Mouse (Mus musculus) liver, adult 2 months (tissue): ENCODE results near the gene Tvp23b. TPM values are rescaled to one million over a fixed set of nuclear protein-coding genes. Genes with fewer than 3 reads are reported as not detected.

Experiments
- DNase-seq: peaks from one replicate; pipeline ENCODE4 v3.0.0-alpha.2; 2011; ENCODE audit warnings: low read depth, low spot score; ENCODE audit errors: extremely low read depth
- H3K27ac ChIP-seq: fragments of 200-500 bp; replicated peaks from 2 replicates; pipeline ENCODE4 v1.5.1; 2012; ENCODE audit warnings: low read depth, mild to moderate bottlenecking, control low read depth, inconsistent platforms, low read length; ENCODE audit not compliant: insufficient read depth
- H3K27me3 ChIP-seq: fragments of 200-500 bp; 2 replicates; pipeline ENCODE4 v1.6.1; 2012; ENCODE audit warnings: mild to moderate bottlenecking, moderate library complexity, low read length, inconsistent platforms; ENCODE audit not compliant: control insufficient read depth, insufficient read depth
- H3K36me3 ChIP-seq: fragments of 200-500 bp; 2 replicates; pipeline ENCODE4 v1.6.1; 2012; ENCODE audit warnings: low read length, inconsistent platforms; ENCODE audit not compliant: control insufficient read depth, insufficient read depth
- H3K4me1 ChIP-seq: fragments of 200-500 bp; 2 replicates; pipeline ENCODE4 v1.6.1; 2011; ENCODE audit warnings: low read length; ENCODE audit not compliant: control insufficient read depth, insufficient read depth
- H3K4me3 ChIP-seq: fragments of 200-500 bp; 2 replicates; pipeline ENCODE4 v1.5.1; 2011; ENCODE audit warnings: low read depth, mild to moderate bottlenecking, control low read depth, low read length, moderate library complexity; ENCODE audit not compliant: insufficient read depth
- H3K79me2 ChIP-seq: fragments of 200-500 bp; 2 replicates; pipeline ENCODE4 v1.6.1; 2012; ENCODE audit warnings: inconsistent platforms, mild to moderate bottlenecking, low read length, moderate library complexity; ENCODE audit not compliant: control insufficient read depth, insufficient read depth
- H3K9ac ChIP-seq: fragments of 200-500 bp; 2 replicates; pipeline ENCODE4 v1.6.1; 2012; ENCODE audit warnings: low read depth, mild to moderate bottlenecking, control low read depth, inconsistent platforms, low read length
- CTCF ChIP-seq: fragments of 200-500 bp; IDR thresholded peaks from 2 replicates; pipeline ENCODE4 v1.5.1; 2011; ENCODE audit warnings: low read depth, low read length, control low read depth
- POLR2A ChIP-seq: fragments of 200-500 bp; IDR thresholded peaks from 2 replicates; pipeline ENCODE4 v1.6.1; 2011; ENCODE audit warnings: low read length, control low read depth; ENCODE audit not compliant: insufficient read depth; ENCODE audit errors: extremely low read depth
- WGBS: fragments of 180-500 bp; shearing (Covaris S2); methylation state at CpG from one replicate; pipeline ENCODE4 v1.1.7; 2018; 5-methylcytosine and 5-hydroxymethylcytosine counted together
- polyA plus RNA-seq: library from polyadenylated mRNA; depleted of rRNA; stranded (reverse); fragments of >200 nt; gene quantifications from 2 replicates; pipeline ENCODE4 v1.2.3, GENCODE M21; 2012
- total RNA-seq: library from RNA; depleted of rRNA; stranded (reverse); fragments of >200 nt; gene quantifications from 2 replicates; pipeline ENCODE4 v1.2.3, GENCODE M21; 2014

Tvp23b gene
- total and polyA plus RNA-seq, 2 experiments = 10.1 to 31.0 TPM

DNA sequence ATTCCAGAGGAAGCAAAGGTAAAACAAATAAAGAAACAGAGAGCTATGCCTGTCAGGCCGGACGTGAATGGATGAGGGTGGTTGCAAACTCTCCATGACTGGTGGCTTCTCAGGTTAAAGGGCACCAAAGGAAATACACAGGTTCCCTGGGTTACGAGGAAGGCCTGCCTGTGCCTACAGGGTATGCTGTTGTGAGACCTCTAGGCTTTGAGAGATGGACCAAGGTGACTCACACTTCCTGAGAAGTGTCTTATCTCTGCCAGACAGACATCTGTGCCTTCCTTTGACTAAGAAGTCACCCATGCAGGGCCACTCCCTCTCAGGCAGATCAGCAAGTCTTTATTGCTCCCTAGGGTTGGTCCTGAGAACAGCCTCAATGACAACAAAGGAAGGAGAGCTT, 50.5 kb downstream of the Tvp23b start:
- Histone ChIP-seq H3K4me1 (peaks cover 9% of the 10 kb centered on the region), H3K27me3 (peaks cover 2% of the 10 kb centered on the region; the same call in 1 of the 2 replicates), H3K36me3 (no peaks in the 10 kb centered on the region), H3K9ac (no peak overlapping the region), H3K79me2 (no peaks in the 10 kb centered on the region), H3K27ac (no peak overlapping the region), H3K4me3 (no peak overlapping the region)
- peak; percentile 38 for DNase-seq
- no peak for TF ChIP-seq POLR2A
- TF ChIP-seq CTCF = no peak
- WGBS = 30% methylated on average over 3 of the region's 3 CpGs

DNA sequence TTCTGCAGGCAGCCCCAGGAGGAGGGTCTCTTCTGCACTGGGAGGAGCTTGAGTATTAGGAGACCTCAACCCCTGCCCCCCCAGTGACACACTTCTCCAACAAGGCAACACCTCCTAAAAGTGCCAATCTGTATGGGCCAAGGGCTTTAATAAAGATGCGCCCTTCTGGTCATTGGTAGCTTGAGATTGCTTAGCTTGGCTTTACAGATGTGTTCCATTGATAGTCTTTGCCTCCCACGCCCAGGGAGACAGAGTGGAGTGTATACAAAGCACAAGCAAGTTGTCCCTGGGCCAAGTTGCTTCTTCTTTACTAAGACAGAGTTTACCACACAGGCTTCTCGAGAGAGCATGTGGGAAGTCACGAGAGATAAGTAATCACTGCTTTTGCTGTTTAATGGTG, 51.3 kb downstream of the Tvp23b start:
- H3K27ac ChIP-seq = no peak overlapping the region
- WGBS = 76% methylated on average over 4 of the region's 4 CpGs
- H3K9ac ChIP-seq = no peak overlapping the region

DNA sequence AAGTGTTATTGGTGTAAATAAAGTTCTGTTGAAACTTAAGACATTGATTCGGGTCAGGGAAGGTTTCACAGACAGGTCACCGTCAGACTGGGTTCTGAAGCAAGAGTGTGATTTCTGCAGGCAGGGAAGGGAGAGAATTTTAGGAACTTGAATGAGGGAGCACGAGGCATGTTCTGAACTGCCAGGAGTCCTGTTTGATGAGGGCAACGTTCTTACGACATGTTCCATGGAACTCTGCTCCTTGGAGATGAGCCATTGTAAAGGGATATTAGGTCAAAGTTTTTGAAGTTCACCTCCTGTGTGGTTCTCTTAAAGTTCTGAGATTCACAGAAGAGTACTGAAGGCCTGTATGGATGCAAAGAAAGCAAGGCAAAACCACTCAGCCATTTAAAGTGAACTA, 51.9 kb downstream of the Tvp23b start:
- H3K36me3 ChIP-seq = no peaks in the 10 kb centered on the region
- H3K9ac ChIP-seq = no peak overlapping the region
- peak; percentile 98 for DNase-seq
- H3K27me3 ChIP-seq = no peaks in the 10 kb centered on the region; the same call in 1 of the 2 replicates
- H3K27ac ChIP-seq = no peak overlapping the region
- no peaks in the 10 kb centered on the region for H3K79me2 ChIP-seq
- peaks cover 10% of the 10 kb centered on the region for H3K4me1 ChIP-seq
- TF ChIP-seq CTCF (no peak), POLR2A (no peak)
- no peak overlapping the region for H3K4me3 ChIP-seq
- 16% methylated on average over 5 of the region's 5 CpGs for WGBS

More for the DNA sequence above, 51.3 kb downstream of the Tvp23b start:
- Histone ChIP-seq H3K4me3 (no peak overlapping the region), H3K4me1 (peaks cover 10% of the 10 kb centered on the region), H3K36me3 (no peaks in the 10 kb centered on the region), H3K27me3 (peaks cover 2% of the 10 kb centered on the region; the same call in 1 of the 2 replicates), H3K79me2 (no peaks in the 10 kb centered on the region)
- TF ChIP-seq POLR2A = no peak
- no peak for TF ChIP-seq CTCF
- DNase-seq = no peak

DNA sequence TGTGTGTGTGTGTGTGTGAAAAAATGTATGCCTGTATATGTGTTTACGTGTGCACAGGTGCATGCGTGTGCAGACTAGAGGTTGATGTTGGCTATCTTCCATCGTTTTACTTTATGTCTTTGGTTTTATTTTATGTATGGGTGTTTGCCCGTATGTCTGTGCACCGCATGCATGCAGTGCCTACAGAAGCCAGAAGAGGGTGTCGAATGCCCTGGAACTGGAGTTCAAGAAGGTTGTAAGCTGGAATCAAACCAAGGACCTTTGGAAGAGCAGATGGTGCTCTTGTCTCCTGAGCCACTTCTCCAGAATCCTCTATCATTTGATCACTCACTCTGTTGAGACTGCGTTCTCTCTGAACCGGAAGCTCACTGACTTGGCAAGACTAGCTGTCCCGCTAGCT, 53.8 kb downstream of the Tvp23b start:
- H3K79me2 ChIP-seq = no peaks in the 10 kb centered on the region

DNA sequence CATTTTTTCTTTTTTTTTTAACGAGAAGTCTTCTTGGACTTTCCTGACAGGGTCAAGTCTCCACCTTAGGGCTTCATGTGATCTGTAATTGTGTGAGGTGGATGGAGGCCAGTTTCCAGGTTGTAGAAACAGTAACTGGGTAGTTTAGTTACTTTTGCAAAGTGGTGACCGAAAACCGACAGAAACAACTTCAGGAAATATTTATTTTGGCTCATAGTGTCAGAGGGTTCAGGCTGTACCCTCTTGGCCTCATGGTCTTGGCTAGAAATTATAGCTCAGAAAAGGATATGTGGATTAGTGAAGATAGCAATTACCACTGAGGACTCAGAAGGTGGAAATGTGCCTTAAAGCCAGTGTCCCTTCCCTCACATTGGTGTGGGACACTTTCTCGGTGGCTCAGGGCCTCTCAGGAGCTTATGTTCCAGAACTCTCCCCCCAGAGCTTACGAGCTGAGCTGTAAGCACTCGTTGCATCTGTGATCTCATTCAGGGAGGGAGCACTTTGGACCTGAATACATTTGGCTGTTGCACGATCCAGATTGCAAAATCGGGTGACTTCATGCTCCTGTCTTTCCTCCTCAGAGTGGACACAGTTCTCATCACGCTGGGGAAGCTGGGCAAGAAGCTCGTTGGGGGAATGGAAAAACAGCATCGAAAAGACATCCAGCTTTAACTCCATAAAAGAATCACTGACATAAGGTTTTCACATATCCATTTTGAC, 55.7 kb downstream of the Tvp23b start:
- Histone ChIP-seq H3K9ac (no peak overlapping the region), H3K27ac (peak overlapping the region; percentile 62), H3K27me3 (no peaks in the 10 kb centered on the region; the same call in 1 of the 2 replicates), H3K79me2 (no peaks in the 10 kb centered on the region), H3K36me3 (no peaks in the 10 kb centered on the region), H3K4me1 (peaks cover 10% of the 10 kb centered on the region), H3K4me3 (no peak overlapping the region)
- TF ChIP-seq POLR2A (no peak), CTCF (no peak)
- peak; percentile 99 for DNase-seq
- 23% methylated on average over 11 of the region's 11 CpGs for WGBS

More for the DNA sequence above, 53.8 kb downstream of the Tvp23b start:
- WGBS = 92% methylated on average over 9 of the region's 9 CpGs
- Histone ChIP-seq H3K36me3 (no peaks in the 10 kb centered on the region), H3K9ac (no peak overlapping the region), H3K4me1 (peaks cover 10% of the 10 kb centered on the region), H3K27ac (no peak overlapping the region), H3K4me3 (no peak overlapping the region), H3K27me3 (no peaks in the 10 kb centered on the region; the same call in 1 of the 2 replicates)
- TF ChIP-seq POLR2A (no peak), CTCF (peak; percentile 25; the same call in 1 of the 2 replicates)
- DNase-seq = peak; percentile 25

DNA sequence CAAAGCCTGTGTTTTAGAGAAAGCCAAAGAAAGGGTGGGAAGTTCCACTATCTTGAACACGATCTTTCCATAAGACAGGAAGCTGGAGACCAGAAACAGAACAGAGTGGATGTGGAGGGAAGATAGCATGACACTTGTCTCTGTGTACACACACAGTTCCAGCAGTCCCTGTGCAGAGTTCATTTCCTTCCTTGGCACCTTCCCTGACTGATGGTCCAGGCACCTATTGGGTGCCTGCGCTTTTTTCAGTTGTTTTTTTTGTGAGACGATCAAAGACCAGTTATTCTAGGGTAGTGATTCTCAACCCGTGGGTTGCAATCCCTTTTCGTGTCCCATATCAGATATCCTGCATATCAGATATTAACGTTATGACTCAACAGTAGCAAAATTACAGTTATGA, 58.7 kb downstream of the Tvp23b start:
- H3K4me3 ChIP-seq = no peak overlapping the region
- no peaks in the 10 kb centered on the region for H3K79me2 ChIP-seq
- peak; percentile 83 for DNase-seq
- no peak overlapping the region for H3K9ac ChIP-seq
- 26% methylated on average over 6 of the region's 6 CpGs for WGBS
- no peaks in the 10 kb centered on the region for H3K36me3 ChIP-seq
- H3K4me1 ChIP-seq = peaks cover 4% of the 10 kb centered on the region
- no peak overlapping the region for H3K27ac ChIP-seq
- no peak for TF ChIP-seq POLR2A
- no peak for TF ChIP-seq CTCF
- no peaks in the 10 kb centered on the region; the same call in 1 of the 2 replicates for H3K27me3 ChIP-seq
